Mouse (Mus musculus) duodenum, adult 2 months (tissue): ENCODE results near the gene Sec22c. TPM values are rescaled to one million over a fixed set of nuclear protein-coding genes. Genes with fewer than 3 reads are reported as not detected.

ENCODE experiments used
- polyA plus RNA-seq: library from polyadenylated mRNA; depleted of rRNA; stranded (reverse); fragments of >200 nt; gene quantifications from 2 replicates; pipeline ENCODE4 v1.2.3, GENCODE M21; 2012; ENCODE audit warnings: low replicate concordance; rRNA removed

The Sec22c gene
- polyA plus RNA-seq = 26.9 and 64.4 TPM in 2 replicates

GRCm38 (mm10) chr9:121704646-121705625 is at the start of gene Sec22c:
Gene Sec22c, minus strand, starts transcription at chr9:121705490.

GRCm38 (mm10) chr9:121718792-121719318 is 13.6 kb upstream of the Sec22c start, which contains the start of gene Nktr:
Gene Nktr, plus strand, starts transcription at chr9:121719169.

GRCm38 (mm10) chr9:121709898-121710583 is 4.8 kb upstream of the Sec22c start, which contains the start of gene Ss18l2:
Gene Ss18l2, plus strand, starts transcription at chr9:121710329.

GRCm38 (mm10) chr9:121642401-121643181 is 62.7 kb downstream of the Sec22c start, which contains the start of gene Vipr1:
Gene Vipr1, plus strand, starts transcription at chr9:121642716.

GRCm38 (mm10) chr9:121642001-121642400 is 63.3 kb downstream of the Sec22c start, which contains the start of gene Lyzl4:
Gene Lyzl4, minus strand, starts transcription at chr9:121642096.

Other genes with a start within 250 kb of the Sec22c start
- gene Cck, start 209.8 kb downstream of the Sec22c start, polyA plus RNA-seq = 244 and 468 TPM in 2 replicates
- 0.19 TPM in 1 of 2 replicates, not detected in the other for gene Lyzl4, start 63.4 kb downstream of the Sec22c start, polyA plus RNA-seq
- 47.6 and 112 TPM in 2 replicates for gene Vipr1, start 62.8 kb downstream of the Sec22c start, polyA plus RNA-seq
- 10.8 and 21.9 TPM in 2 replicates for gene Ss18l2, start 4.8 kb upstream of the Sec22c start, polyA plus RNA-seq
- 15.7 and 24.4 TPM in 2 replicates for gene Nktr, start 13.7 kb upstream of the Sec22c start, polyA plus RNA-seq
- gene Zfp651, start 53.8 kb upstream of the Sec22c start, polyA plus RNA-seq = 7.4 and 9.3 TPM in 2 replicates
- gene Klhl40, start 72.1 kb upstream of the Sec22c start, polyA plus RNA-seq = 0.04 TPM in 1 of 2 replicates, not detected in the other
- gene Hhatl, start 87.0 kb upstream of the Sec22c start, polyA plus RNA-seq = 6.4 and 7.4 TPM in 2 replicates
- 0.09 TPM in 1 of 2 replicates, not detected in the other for gene Ccdc13, start 134.0 kb upstream of the Sec22c start, polyA plus RNA-seq
- gene Higd1a, start 152.9 kb upstream of the Sec22c start, polyA plus RNA-seq = 5.6 and 14.9 TPM in 2 replicates
- 0.29 and 0.72 TPM in 2 replicates for gene Ackr2, start 192.9 kb upstream of the Sec22c start, polyA plus RNA-seq
- not detected in 2 replicates for gene Cyp8b1, start 210.8 kb upstream of the Sec22c start, polyA plus RNA-seq
- gene Fam198a, start 245.5 kb upstream of the Sec22c start, polyA plus RNA-seq = 0.14 and 0.47 TPM in 2 replicates